Comparison of ENCODE assay signal across 24 mouse cellular contexts in genomic region chr2:135873761-135874160, GRCm38 (mm10).
A peak's percentile ranks its signal among the peaks of the same experiment; 100 is the strongest.
DNase-seq lines count a peak whose midpoint lies in the region; ATAC-seq and TF ChIP-seq lines count a peak whose summit lies in the region.
"Had no signal": no experiment of that assay in that cellular context is flagged by ENCODE, and none has a peak within 500 bp of the region (broad histone marks: within the 10 kb centered on the region; RNA-seq: fewer than 3 reads in every experiment).

No protein-coding gene starts in this region.

- no peak for DNase-seq in forebrain, postnatal 0 days
- DNase-seq in kidney, postnatal 14 days = peak; percentile 28
- DNase-seq in kidney, postnatal 4 days = no peak
- DNase-seq in adipocyte (ENCODE audit: low spot score) = peak; percentile 47
- no peak for DNase-seq in retina, embryonic 14.5 days (ENCODE audit: low spot score)
- DNase-seq in cerebellum, adult 18-20 months = no peak
- DNase-seq: adrenal gland, postnatal 10 days; cerebellum, adult 8-10 months; gastrocnemius, postnatal 25 days; heart, postnatal 36 days; kidney, adult 18-20 months; lung, postnatal 10 days; midbrain, embryonic 14.5 days; right cerebral cortex, postnatal 25 days; spleen, adult 18-20 months; thymus, postnatal 14 days had no signal

- no peaks in the 10 kb centered on the region for H3K36me3 ChIP-seq in forebrain, postnatal 0 days (ENCODE audit: insufficient read depth)
- H3K36me3 ChIP-seq in forebrain, embryonic 12.5 days (replicated peaks) = no peaks in the 10 kb centered on the region
- H3K36me3 ChIP-seq: embryonic facial prominence, embryonic 10.5 days; heart, embryonic 15.5 days; neural tube, embryonic 12.5 days had no signal

- H3K9ac ChIP-seq in forebrain, postnatal 0 days = no peak overlapping the region
- H3K9ac ChIP-seq in forebrain, embryonic 12.5 days = no peak overlapping the region
- H3K9ac ChIP-seq: heart, embryonic 15.5 days; neural tube, embryonic 12.5 days had no signal

- H3K27ac ChIP-seq in forebrain, postnatal 0 days (ENCODE audit: low read depth, low read length) = no peak overlapping the region
- no peak overlapping the region for H3K27ac ChIP-seq in forebrain, embryonic 12.5 days
- H3K27ac ChIP-seq: embryonic facial prominence, embryonic 10.5 days; heart, embryonic 15.5 days; neural tube, embryonic 12.5 days had no signal

- H3K4me2 ChIP-seq in forebrain, postnatal 0 days (ENCODE audit: low read depth) = no peak overlapping the region
- H3K4me2 ChIP-seq in forebrain, embryonic 12.5 days = no peak overlapping the region
- H3K4me2 ChIP-seq: heart, embryonic 15.5 days; neural tube, embryonic 12.5 days had no signal

- 0 out of 2 replicates have a peak, but pooled peaks have one; percentile 34 for ATAC-seq in forebrain, postnatal 0 days
- ATAC-seq in forebrain, embryonic 12.5 days (ENCODE audit: low FRiP score) = no peak
- ATAC-seq in inflammation-experienced regulatory T-cells, adult 6 months = peak; percentile 93
- ATAC-seq: forebrain, embryonic 16.5 days; hindbrain, embryonic 16.5 days; Patski had no signal

- WGBS in forebrain, postnatal 0 days = 67% methylated on average over 2 of the region's 2 CpGs
- WGBS in forebrain, embryonic 12.5 days = 80% methylated on average over 2 of the region's 2 CpGs

- no peaks in the 10 kb centered on the region for H3K4me1 ChIP-seq in forebrain, postnatal 0 days (ENCODE audit: insufficient read depth)
- no peaks in the 10 kb centered on the region for H3K4me1 ChIP-seq in forebrain, embryonic 12.5 days
- H3K4me1 ChIP-seq: neural tube, embryonic 12.5 days had no signal

- H3K9me3 ChIP-seq in forebrain, postnatal 0 days (ENCODE audit: low read length) = no peaks in the 10 kb centered on the region
- H3K9me3 ChIP-seq in forebrain, embryonic 12.5 days = no peaks in the 10 kb centered on the region
- H3K9me3 ChIP-seq: embryonic facial prominence, embryonic 10.5 days; heart, embryonic 15.5 days; neural tube, embryonic 12.5 days had no signal

- no peaks in the 10 kb centered on the region for H3K27me3 ChIP-seq in forebrain, postnatal 0 days (ENCODE audit: insufficient read depth, low read length)
- H3K27me3 ChIP-seq in forebrain, embryonic 12.5 days = no peaks in the 10 kb centered on the region
- H3K27me3 ChIP-seq: heart, embryonic 15.5 days; neural tube, embryonic 12.5 days; Patski had no signal

- H3K4me3 ChIP-seq in forebrain, postnatal 0 days (ENCODE audit: low read depth, low read length) = no peak overlapping the region
- no peak overlapping the region for H3K4me3 ChIP-seq in forebrain, embryonic 12.5 days (replicated peaks)
- H3K4me3 ChIP-seq: embryonic facial prominence, embryonic 10.5 days; heart, embryonic 15.5 days; neural tube, embryonic 12.5 days had no signal

- TF ChIP-seq CTCF in forebrain, postnatal 0 days (IDR thresholded peaks at IDR 0.05; ENCODE audit: low read depth) = no peak

Comparison
In these comparisons a context has a peak if more than half of its experiments do, and no peak if none do; other contexts are left out.
1. DNase-seq: peak in kidney, postnatal 14 days (single experiment) and adipocyte (single experiment); none in forebrain, postnatal 0 days (single experiment), kidney, postnatal 4 days (0 of 2), retina, embryonic 14.5 days (single experiment) and cerebellum, adult 18-20 months (0 of 2).